Mouse (Mus musculus): ENCODE data around the gene Foxp2. TPM values are rescaled to one million over a fixed set of nuclear protein-coding genes. Genes with fewer than 3 reads are reported as not detected.

Gene Foxp2
- polyA plus RNA-seq, 2 experiments from 2014 or later, result 1.4 TPM; not detected in 1

- no peak for ATAC-seq
Observed at GRCm38 (mm10) chr6:15120916-15121315, 219.8 kb downstream of the Foxp2 start.

GRCm38 (mm10) chr6:15121339-15121738 is 220.2 kb downstream of the Foxp2 start:
- ATAC-seq, result no peak

- no peak for ATAC-seq
Observed at GRCm38 (mm10) chr6:15130142-15130541, 229.0 kb downstream of the Foxp2 start.

- no peak for ATAC-seq
Observed at GRCm38 (mm10) chr6:15142094-15142493, 240.9 kb downstream of the Foxp2 start.

GRCm38 (mm10) chr6:15151619-15152018 is 250.5 kb downstream of the Foxp2 start:
- ATAC-seq, result no peak

GRCm38 (mm10) chr6:15163508-15164053 is 262.4 kb downstream of the Foxp2 start:
- ATAC-seq, result peak; percentile 46

- ATAC-seq, result no peak
Observed at GRCm38 (mm10) chr6:15176754-15177153, 275.6 kb downstream of the Foxp2 start.

- ATAC-seq, result no peak
Observed at GRCm38 (mm10) chr6:15192877-15193276, 291.7 kb downstream of the Foxp2 start.

GRCm38 (mm10) chr6:15242176-15242942 is 341.2 kb downstream of the Foxp2 start:
- no peak for ATAC-seq

- no peak for ATAC-seq
Observed at GRCm38 (mm10) chr6:15257393-15257792, 356.2 kb downstream of the Foxp2 start.

GRCm38 (mm10) chr6:15257893-15258292 is 356.7 kb downstream of the Foxp2 start:
- ATAC-seq, result no peak

GRCm38 (mm10) chr6:15268136-15268535 is 367.0 kb downstream of the Foxp2 start:
- ATAC-seq, result no peak

- ATAC-seq, result no peak
Observed at GRCm38 (mm10) chr6:15285213-15285612, 384.1 kb downstream of the Foxp2 start.

GRCm38 (mm10) chr6:15294081-15294480 is 392.9 kb downstream of the Foxp2 start:
- ATAC-seq, result no peak

GRCm38 (mm10) chr6:15299279-15299678 is 398.1 kb downstream of the Foxp2 start:
- no peak for ATAC-seq

GRCm38 (mm10) chr6:15310671-15311070 is 409.5 kb downstream of the Foxp2 start:
- ATAC-seq, result no peak

GRCm38 (mm10) chr6:15316948-15317347 is 415.8 kb downstream of the Foxp2 start:
- ATAC-seq, result no peak

GRCm38 (mm10) chr6:15318343-15318742 is 417.2 kb downstream of the Foxp2 start:
- ATAC-seq, result no peak

GRCm38 (mm10) chr6:15321551-15321974 is 420.4 kb downstream of the Foxp2 start:
- no peak for ATAC-seq

GRCm38 (mm10) chr6:15323099-15323498 is 421.9 kb downstream of the Foxp2 start:
- ATAC-seq, result no peak

- no peak for ATAC-seq
Observed at GRCm38 (mm10) chr6:15347705-15348104, 446.6 kb downstream of the Foxp2 start.

GRCm38 (mm10) chr6:15355852-15356251 is 454.7 kb downstream of the Foxp2 start:
- ATAC-seq, result no peak

- no peak for ATAC-seq
Observed at GRCm38 (mm10) chr6:15370281-15370680, 469.1 kb downstream of the Foxp2 start.

- no peak for ATAC-seq
Observed at GRCm38 (mm10) chr6:15370827-15371226, 469.7 kb downstream of the Foxp2 start.

Data from activated CD4-positive, CD25-positive, alpha-beta regulatory T cell, adult 4 months (primary cell).